Mouse (Mus musculus) WW6 (cell line): Measurements from ENCODE around the gene Mat2b.

Experiments used
- DNase-seq: peaks from one replicate; pipeline ENCODE4 v3.0.0-alpha.2; 2013; ENCODE audit warnings: low read depth, low spot score

The Mat2b gene

DNA sequence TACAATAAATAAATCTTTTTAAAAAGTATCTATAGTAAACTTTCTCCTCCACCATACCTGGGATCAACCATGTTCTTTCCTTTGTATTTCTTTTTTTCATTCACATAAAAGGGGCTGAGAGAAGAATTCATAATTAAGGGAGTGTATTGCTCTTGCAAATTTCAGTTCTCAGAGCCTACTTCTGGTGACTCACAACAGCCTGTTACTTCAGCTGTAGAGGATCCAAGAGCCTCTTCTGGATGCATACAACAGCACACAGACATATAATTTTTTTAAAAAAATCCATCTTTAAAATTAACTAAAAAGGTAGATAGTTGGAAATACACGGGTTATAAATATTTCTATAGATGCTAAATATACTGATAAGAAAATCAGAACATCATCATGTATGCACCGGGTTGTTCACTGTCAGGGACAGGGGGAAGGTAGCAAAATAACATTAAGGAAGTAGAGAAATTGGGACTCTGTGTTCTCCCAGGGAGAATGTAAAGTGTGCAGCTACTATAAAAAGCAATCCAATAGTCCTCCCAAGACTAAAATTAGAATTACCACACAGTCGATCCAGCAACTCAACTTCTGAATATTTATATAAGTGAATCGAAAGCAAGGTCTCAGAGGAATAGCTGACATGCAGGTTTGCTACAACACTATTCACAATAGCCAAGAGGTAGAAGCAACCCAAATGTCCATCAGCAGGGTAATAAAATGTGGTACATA, 19.8 kb downstream of the Mat2b start:
- DNase-seq = no peak

DNA sequence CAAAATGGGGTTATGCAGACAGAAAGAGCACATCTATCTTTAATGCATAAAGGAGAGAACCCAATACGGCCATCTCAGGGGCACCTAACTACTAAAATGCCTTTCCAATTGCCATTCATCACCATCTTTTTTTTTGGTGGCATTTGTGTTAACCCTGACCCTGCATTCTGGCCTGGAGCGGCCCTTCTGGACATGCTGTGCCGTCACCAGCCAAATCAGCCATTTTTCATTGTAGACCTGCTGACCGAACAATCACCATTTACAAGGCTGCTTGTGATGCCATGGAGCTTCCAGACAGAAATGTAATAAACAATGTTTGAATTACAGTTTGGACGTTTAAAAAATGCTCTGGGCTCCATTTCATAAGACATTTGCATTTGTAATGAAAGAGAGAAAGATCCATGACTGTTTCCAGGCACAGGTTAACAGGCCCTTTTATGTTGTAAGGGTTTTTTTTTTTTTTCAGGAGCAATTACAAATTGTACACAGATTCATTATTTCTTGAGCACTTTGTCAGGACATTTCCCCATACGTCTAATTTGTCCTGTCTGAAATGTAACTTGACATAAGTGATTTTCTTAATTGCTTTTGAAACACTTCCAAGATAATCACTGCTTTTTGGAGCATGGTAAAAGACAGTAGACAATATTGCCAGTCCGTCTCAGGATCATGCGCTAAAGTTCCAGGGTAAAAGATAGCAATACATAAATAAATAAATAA, 45.1 kb downstream of the Mat2b start:
- no peak for DNase-seq

GRCm38 (mm10) chr11:40647246-40647645, 47.8 kb downstream of the Mat2b start:
- no peak for DNase-seq
